Mouse (Mus musculus): ENCODE results near the gene Ttf1.

DNA sequence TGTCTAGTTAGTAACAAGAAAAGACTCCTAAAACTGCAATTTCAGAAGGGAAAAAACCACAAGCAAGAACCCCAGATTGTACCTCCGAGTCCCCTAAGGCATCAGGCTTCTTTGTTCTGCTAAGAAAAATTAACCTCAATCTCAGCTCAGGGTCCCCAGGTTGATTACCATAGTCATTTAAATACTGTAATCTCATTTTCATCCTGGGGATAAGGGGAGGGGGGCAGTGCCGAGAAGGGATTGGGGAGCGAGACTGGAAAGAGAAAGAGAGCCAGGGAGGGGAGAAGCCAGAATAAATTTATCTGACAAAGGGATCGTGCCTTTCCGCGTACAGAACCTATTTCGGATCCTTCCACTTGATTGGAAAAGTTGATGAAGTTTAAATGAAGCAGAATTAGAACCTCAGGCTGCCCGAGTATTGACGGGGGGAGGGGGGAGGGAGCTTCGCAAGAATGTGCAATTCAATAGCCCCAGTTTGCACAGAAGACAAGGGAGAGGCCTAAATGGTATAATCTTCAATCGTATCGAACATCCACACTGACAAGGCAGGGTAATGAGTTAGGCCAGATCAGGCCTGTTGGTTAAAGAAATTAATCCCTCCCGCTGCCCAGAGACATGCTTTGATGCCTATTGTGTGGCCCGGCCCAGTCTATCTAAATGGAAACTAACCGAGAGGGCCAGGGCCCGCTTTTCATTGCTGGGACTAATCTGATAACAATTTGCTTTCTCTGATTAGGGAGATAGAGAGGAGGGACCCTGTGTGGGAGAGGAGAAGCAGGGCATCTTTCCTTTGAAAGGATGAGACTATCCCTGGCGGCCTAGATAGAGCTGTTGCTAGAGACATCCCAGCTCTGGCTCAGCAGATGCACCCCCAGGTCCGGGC is 19.2 kb upstream of the Ttf1 start:
- TF ChIP-seq CTCF (IDR thresholded peaks at IDR 0.05; ENCODE audit: extremely low read depth, insufficient read length, insufficient replicate concordance, low read depth, low read length) (no peak), POLR2A (IDR thresholded peaks at IDR 0.05; ENCODE audit: low read depth, low read length) (no peak)
